Mouse (Mus musculus): Measurements from ENCODE around the gene Pawr.
"Not testable (repeated sequence)": the region's sequence is repeated elsewhere in the genome, so short reads cannot be mapped to it uniquely, and the experiment has no call there.

Gene Pawr

DNA sequence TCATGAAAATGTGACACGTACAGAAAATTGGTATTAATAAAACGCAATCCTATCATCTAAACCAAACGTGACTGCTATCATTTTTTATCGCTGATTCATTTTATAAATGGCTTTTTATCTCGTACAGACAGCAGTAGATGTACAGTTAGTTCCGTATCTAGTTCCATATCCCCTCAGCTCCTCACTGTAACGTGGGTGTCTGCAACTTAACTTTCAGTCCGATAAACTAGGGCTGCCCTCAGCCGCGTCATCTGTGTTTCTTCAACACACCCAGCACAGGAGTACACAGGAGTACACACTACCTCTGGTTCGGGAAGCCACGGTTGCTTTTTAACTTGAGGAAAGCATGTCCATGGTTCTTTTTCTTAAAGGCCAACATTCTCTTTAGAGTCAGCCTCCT is 63.3 kb downstream of the Pawr start:
- no peak for DNase-seq

- DNase-seq = no peak
Observed at GRCm38 (mm10) chr10:108395647-108396046, 63.7 kb downstream of the Pawr start.

- no peak for DNase-seq
Observed at GRCm38 (mm10) chr10:108402751-108403150, 70.8 kb downstream of the Pawr start.

GRCm38 (mm10) chr10:108403366-108403865 is 71.5 kb downstream of the Pawr start:
- DNase-seq = no peak

DNA sequence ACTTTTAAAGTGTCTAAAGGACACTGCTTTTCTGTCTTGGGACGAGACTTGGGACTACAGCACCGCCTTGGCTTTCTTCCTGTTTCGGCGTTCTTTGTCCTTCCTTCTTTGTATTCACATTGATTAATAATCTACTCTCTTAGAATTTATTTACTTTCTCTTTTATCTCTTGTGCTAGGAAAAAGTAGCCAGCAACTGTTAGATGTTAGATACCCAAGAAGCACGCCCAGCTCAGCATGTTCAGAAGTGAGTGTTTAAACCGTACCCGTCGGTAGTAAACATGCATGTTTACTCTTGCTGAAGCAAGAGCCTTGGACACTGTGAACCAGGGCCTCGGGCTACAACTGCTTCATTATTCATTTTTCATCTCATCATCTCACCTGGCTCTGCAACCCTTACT is 72.2 kb downstream of the Pawr start:
- DNase-seq = peak; percentile 49 to 62

DNA sequence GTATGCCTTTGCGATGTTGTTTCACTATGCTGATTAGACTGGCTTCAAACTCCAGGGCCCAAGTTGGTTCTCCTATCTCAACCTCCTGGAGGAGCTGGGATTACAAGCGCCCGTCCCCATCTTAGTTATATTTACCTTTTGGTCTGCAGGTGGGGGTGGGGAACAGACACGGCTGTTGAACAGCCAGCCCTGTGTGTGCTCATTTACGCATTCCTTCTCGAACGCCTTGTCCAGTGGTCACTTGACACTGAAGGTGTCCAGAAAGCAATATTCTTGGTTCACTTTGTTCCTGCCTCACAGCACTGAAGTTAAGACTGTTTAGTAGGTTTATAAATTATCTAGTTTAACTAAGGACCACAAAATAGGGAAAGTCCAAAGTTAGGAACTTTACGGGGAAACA is 73.2 kb downstream of the Pawr start:
- DNase-seq = peak; percentile 61 to 68

GRCm38 (mm10) chr10:108405931-108406330 is 74.0 kb downstream of the Pawr start:
- no peak for DNase-seq

DNA sequence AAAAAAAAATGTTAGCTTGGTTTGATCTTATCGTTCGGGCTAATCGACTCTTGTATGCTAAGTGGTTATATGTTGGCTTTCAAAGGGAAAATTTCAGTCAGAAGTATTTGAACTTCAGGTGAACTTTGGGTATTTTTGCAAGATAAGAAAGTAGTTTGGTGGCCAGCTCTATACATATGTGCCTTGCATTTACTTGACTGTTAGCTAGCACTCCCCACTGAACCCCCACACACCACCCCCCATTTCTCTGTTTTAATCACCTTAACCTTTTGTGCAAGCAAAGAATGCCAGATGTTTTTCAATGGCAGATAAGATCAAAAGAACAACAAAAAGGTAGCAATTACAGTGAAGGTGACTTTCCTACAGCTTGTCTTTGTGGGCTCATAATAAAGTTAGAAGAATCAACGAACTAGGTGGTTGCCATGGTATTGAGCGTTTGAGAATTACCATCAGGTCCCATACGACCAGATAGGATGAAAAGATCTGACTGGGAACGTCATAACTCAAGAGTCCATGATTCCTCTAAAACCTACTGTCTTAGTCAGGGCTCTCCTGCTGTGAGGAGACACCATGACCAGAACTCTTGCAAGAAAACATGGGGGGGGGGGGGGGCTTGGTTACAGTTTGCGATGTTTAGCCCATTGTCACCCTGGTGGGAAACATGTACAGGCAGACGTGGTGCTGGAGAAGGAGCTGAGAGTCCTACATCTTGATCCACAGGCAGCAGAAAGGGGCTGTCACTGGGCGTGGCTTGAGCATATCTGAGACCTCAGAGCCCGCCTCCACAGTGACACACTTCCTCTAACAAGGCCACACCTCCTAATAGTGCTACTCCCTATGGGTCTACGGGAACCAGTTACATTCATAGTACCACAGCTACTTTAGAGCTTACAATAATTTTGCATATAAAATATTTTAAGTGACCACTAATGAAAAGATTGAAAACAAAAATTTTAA is 75.2 kb downstream of the Pawr start:
- no peak for DNase-seq

- DNase-seq = no peak
Observed at GRCm38 (mm10) chr10:108408025-108408424, 76.1 kb downstream of the Pawr start.

GRCm38 (mm10) chr10:108408437-108408836 is 76.5 kb downstream of the Pawr start:
- DNase-seq = no peak

- DNase-seq = no peak
Observed at GRCm38 (mm10) chr10:108408986-108409385, 77.1 kb downstream of the Pawr start.

GRCm38 (mm10) chr10:108409529-108409928 is 77.6 kb downstream of the Pawr start:
- DNase-seq = no peak

DNA sequence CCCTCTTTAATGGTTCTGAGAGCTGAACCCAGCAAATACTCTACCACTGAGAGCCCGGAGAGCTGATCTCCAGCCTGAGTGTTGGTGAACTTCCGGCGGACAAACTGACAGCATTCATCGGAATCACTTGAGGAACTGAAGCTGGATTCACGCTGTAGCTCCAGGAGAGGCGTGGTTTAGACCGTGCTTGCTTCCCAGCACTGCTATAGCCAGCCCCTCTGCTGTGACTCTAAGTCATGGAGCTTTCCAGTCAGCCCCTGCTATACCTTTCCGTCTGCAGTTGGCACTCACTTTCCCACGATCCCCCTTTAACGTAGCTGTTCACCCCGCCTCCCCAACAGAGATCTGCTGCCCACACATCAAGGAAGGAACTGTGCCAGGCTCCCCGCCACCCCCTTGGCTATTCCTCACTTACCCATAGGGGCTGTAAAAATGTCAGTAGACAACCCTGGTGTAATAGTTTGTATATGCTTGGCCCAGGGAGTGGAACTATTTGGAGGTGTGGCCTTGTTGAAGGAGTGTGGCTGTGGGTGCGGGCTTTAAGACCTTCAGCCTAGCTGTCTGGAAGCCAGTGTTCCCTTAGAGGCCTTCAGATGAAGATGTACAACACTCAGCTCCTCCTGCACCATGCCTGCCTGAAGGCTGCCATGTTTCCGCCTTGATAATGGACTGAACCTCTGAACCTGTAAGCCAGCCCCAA is 83.2 kb downstream of the Pawr start:
- no peak for DNase-seq

GRCm38 (mm10) chr10:108417448-108417847 is 85.5 kb downstream of the Pawr start:
- DNase-seq = no peak

- DNase-seq = no peak
Observed at GRCm38 (mm10) chr10:108430553-108430952, 98.6 kb downstream of the Pawr start.

DNA sequence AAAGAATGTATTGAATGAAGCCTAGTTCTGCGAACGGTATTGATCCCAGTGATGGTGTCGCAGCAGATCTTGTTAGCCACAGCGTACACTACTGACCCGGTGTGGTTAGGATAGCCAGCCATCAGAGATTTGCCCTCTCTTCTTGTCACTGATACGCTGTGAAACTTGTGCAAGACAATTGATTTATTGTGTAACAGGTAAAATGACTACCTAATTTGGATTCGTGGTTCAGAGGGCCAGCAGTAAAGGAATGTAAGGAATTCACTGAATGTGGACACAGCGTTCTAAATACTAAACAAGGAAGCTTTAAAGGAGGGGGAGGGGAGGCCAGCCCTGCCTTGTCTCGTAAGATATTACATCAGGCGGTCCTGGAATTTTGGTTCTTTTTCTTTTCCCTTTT is 100.3 kb downstream of the Pawr start:
- DNase-seq = peak in 1 of 2 experiments; percentile 57

GRCm38 (mm10) chr10:108433976-108434375 is 102.1 kb downstream of the Pawr start:
- DNase-seq = peak in 1 of 2 experiments; percentile 31

- DNase-seq = peak; percentile 56 to 67
Observed at GRCm38 (mm10) chr10:108435616-108436015, 103.7 kb downstream of the Pawr start.

- DNase-seq = peak; percentile 69 to 87
Observed at GRCm38 (mm10) chr10:108436365-108436764, 104.4 kb downstream of the Pawr start.

DNA sequence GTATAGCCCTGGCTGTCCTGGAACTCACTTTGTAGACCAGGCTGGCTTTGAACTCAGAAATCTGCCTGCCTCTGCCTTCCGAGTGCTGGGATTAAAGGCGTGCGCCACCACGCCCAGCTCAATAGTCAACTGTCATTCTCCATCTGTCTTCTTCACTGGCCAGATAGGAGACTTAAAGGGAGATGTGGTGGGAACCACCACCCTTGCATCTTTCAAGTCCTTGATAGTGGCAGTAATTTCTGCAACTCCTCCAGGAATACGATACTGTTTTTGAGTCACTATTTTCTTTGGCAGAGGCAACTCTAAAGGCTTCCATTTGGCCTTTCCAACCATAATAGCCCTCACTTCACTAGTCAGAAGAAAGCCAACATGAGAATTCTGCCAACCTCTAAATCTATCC is 108.3 kb downstream of the Pawr start:
- not testable (repeated sequence) for DNase-seq

DNA sequence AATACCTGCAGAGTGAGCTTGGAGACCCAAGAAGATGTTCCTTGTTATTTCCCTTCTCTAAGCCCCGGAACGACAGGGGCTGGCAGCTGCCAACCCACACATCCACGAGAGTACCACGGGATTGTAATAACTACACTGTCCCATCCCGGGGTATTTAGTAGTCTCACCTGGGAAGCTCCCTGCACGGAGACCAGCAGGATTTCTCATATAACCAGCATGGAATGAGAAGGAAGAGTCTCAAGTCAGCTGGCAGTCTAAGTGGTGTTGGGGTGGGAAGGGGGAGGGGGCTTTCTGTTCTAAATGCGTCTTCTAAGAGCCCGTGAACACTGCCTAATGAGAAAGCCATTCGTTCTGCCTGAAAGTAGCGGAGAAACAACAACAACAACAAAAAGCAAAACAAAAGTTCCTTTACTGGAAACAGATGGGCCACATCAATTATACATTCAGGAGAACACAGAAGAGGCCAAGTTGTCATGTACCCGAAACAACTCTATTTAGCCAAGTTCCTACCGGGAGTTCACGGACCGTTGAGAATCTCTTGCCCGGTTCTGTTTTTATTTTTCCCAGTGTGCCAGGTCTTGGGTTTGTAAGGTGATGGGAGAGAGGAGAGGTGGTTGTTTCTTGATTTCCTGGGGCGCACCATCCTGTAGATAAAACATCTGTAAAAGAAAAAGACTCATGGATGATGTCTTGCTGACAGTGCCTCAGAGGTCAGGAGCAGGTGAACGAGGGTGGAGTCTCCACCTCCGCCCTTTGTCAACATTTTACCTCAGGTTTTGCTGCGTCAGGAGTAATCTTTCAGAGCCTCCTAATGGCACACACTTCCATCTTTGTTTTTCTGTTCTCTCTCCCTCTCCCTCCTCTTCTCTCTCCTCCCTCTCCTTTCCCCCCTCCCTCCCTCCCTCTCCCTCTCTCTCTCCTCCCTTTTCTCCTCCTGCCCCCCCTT is 112.3 kb downstream of the Pawr start:
- DNase-seq = peak; percentile 52 to 61

DNA sequence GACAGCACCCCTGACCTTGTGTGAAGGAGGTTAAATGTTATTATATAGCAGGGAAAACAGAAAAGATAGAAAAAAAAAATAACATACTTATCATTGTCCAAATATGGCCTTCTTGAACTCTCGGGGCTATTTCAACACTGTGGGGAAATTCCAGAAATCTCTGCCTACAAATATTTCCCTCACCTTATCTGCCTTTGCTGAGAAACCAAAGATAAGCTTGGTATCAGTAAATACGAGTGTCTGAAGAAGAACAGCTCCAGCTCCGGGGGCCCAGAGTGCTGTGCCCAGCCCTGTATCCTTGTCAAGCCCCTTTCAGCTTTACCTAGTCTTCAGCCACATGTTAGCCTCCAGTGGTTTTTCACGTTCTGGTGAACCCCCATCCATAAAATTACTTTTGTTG is 113.2 kb downstream of the Pawr start:
- no peak for DNase-seq

GRCm38 (mm10) chr10:108445606-108446005 is 113.7 kb downstream of the Pawr start:
- no peak for DNase-seq
